Mouse (Mus musculus) liver, embryonic 15.5 days (tissue): ENCODE results near the gene Olfr267. TPM values are rescaled to one million over a fixed set of nuclear protein-coding genes. Genes with fewer than 3 reads are reported as not detected.

ENCODE experiments used
- polyA plus RNA-seq: library from polyadenylated mRNA; unstranded; fragments of >200 nt; fragmentation: Nextera tagmentation; extraction: Ambion mirVana; gene quantifications from 2 replicates; pipeline ENCODE4 v1.2.1, GENCODE M21; 2015

The Olfr267 gene
- polyA plus RNA-seq, 1 experiment from 2014 or later, result not detected

Other genes starting within 250 kb of the Olfr267 start
- 2.5 and 2.8 TPM in 2 replicates for gene Lpar1, start 233.8 kb downstream of the Olfr267 start, polyA plus RNA-seq
- gene Ecpas, start 125.0 kb upstream of the Olfr267 start, polyA plus RNA-seq, result 14.3 and 14.7 TPM in 2 replicates
- gene Zkscan16, start 155.9 kb upstream of the Olfr267 start, polyA plus RNA-seq, result 0.02 and 0.05 TPM in 2 replicates
- 12.4 and 15.1 TPM in 2 replicates for gene Ptgr1, start 199.4 kb upstream of the Olfr267 start, polyA plus RNA-seq
- gene Dnajc25, start 207.3 kb upstream of the Olfr267 start, polyA plus RNA-seq, result 4.9 and 6.2 TPM in 2 replicates
- gene Gm20503, start 215.5 kb upstream of the Olfr267 start, polyA plus RNA-seq, result 7.5 and 8.5 TPM in 2 replicates
- gene Gng10, start 247.4 kb upstream of the Olfr267 start, polyA plus RNA-seq, result 16.8 and 20.0 TPM in 2 replicates